Mouse (Mus musculus) forebrain, embryonic 10.5 days (tissue): ENCODE measurements at regions not wholly inside any gene's neighbourhood (a gene's known extent, or its start where the extent isn't known, plus 50 kb on each side); places are given as distances from the start of the nearest gene placed in this dataset.

Source experiments
- DNase-seq: peaks from one replicate; pipeline ENCODE4 v3.0.0-alpha.2; 2017; ENCODE audit warnings: low spot score; ENCODE audit errors: extremely low spot score
- H3K27ac ChIP-seq: fragments of 300-500 bp; sonication (generic); 2 replicates; pipeline ENCODE4 v1.5.1; 2016; ENCODE audit warnings: mild to moderate bottlenecking
- H3K27me3 ChIP-seq: fragments of 300-500 bp; sonication (generic); 2 replicates; pipeline ENCODE4 v1.6.1; 2016; ENCODE audit warnings: mild to moderate bottlenecking; ENCODE audit not compliant: poor library complexity, severe bottlenecking
- H3K36me3 ChIP-seq: fragments of 300-500 bp; sonication (generic); replicated peaks from 2 replicates; pipeline ENCODE4 v1.6.1; 2016; ENCODE audit warnings: mild to moderate bottlenecking, moderate library complexity
- H3K4me1 ChIP-seq: fragments of 300-500 bp; sonication (generic); 2 replicates; pipeline ENCODE4 v1.6.1; 2016
- H3K4me3 ChIP-seq: fragments of 300-500 bp; sonication (generic); 2 replicates; pipeline ENCODE4 v1.5.1; 2016; ENCODE audit warnings: mild to moderate bottlenecking, moderate library complexity
- H3K9me3 ChIP-seq: fragments of 300-500 bp; sonication (generic); 2 replicates; pipeline ENCODE4 v1.6.1; 2016; ENCODE audit warnings: mild to moderate bottlenecking, moderate library complexity
- WGBS: fragments of 180-500 bp; shearing (Covaris S2); methylation state at CpG from one replicate; pipeline ENCODE4 v1.1.7; 2016; 5-methylcytosine and 5-hydroxymethylcytosine counted together

- 68% methylated on average over 4 of the region's 4 CpGs for WGBS
- peaks cover 3% of the 10 kb centered on the region; the same call in 1 of the 2 replicates for H3K9me3 ChIP-seq
- no peaks in the 10 kb centered on the region for H3K27me3 ChIP-seq
- H3K4me3 ChIP-seq, result no peak overlapping the region
- no peak for DNase-seq
- no peaks in the 10 kb centered on the region for H3K36me3 ChIP-seq
- no peaks in the 10 kb centered on the region for H3K4me1 ChIP-seq
- H3K27ac ChIP-seq, result no peak overlapping the region
Observed at GRCm38 (mm10) chr9:42196552-42196951, 67.5 kb downstream of the Sc5d start.

GRCm38 (mm10) chr9:42196110-42196509 lies 67.9 kb downstream of the Sc5d start:
- Histone ChIP-seq H3K36me3 (no peaks in the 10 kb centered on the region), H3K9me3 (peaks cover 3% of the 10 kb centered on the region; the same call in 1 of the 2 replicates), H3K27me3 (no peaks in the 10 kb centered on the region), H3K4me3 (no peak overlapping the region), H3K4me1 (no peaks in the 10 kb centered on the region), H3K27ac (no peak overlapping the region)
- DNase-seq, result no peak
- WGBS, result 78% methylated on average over 6 of the region's 6 CpGs

- no peak for DNase-seq
- no peaks in the 10 kb centered on the region for H3K27me3 ChIP-seq
- WGBS, result 80% methylated on average over 8 of the region's 8 CpGs
Observed at GRCm38 (mm10) chr9:42195651-42196050, 68.4 kb downstream of the Sc5d start.

GRCm38 (mm10) chr9:42194939-42195338 lies 69.1 kb downstream of the Sc5d start:
- WGBS, result 87% methylated on average over 6 of the region's 6 CpGs
- Histone ChIP-seq H3K4me1 (no peaks in the 10 kb centered on the region), H3K36me3 (no peaks in the 10 kb centered on the region), H3K27ac (no peak overlapping the region), H3K9me3 (peaks cover 3% of the 10 kb centered on the region; the same call in 1 of the 2 replicates), H3K27me3 (no peaks in the 10 kb centered on the region), H3K4me3 (no peak overlapping the region)
- DNase-seq, result no peak

More at GRCm38 (mm10) chr9:42195651-42196050, 68.4 kb downstream of the Sc5d start:
- H3K27ac ChIP-seq, result no peak overlapping the region
- peaks cover 3% of the 10 kb centered on the region; the same call in 1 of the 2 replicates for H3K9me3 ChIP-seq
- H3K4me3 ChIP-seq, result no peak overlapping the region
- no peaks in the 10 kb centered on the region for H3K4me1 ChIP-seq
- no peaks in the 10 kb centered on the region for H3K36me3 ChIP-seq

GRCm38 (mm10) chr9:42194176-42194575 lies 69.9 kb downstream of the Sc5d start:
- H3K4me1 ChIP-seq, result no peaks in the 10 kb centered on the region
- no peaks in the 10 kb centered on the region for H3K27me3 ChIP-seq
- no peak overlapping the region for H3K27ac ChIP-seq
- no peaks in the 10 kb centered on the region for H3K36me3 ChIP-seq
- DNase-seq, result no peak
- 93% methylated on average over 2 of the region's 2 CpGs for WGBS
- H3K4me3 ChIP-seq, result no peak overlapping the region
- H3K9me3 ChIP-seq, result peaks cover 3% of the 10 kb centered on the region; the same call in 1 of the 2 replicates

GRCm38 (mm10) chr9:42192967-42193733 lies 69.1 kb upstream of the Sorl1 start:
- Histone ChIP-seq H3K4me3 (no peak overlapping the region), H3K4me1 (no peaks in the 10 kb centered on the region), H3K27ac (no peak overlapping the region), H3K36me3 (no peaks in the 10 kb centered on the region), H3K27me3 (no peaks in the 10 kb centered on the region), H3K9me3 (no peaks in the 10 kb centered on the region)
- 87% methylated on average over 12 of the region's 12 CpGs for WGBS
- DNase-seq, result no peak

GRCm38 (mm10) chr9:42187371-42188228 lies 63.5 kb upstream of the Sorl1 start:
- peaks cover 29% of the 10 kb centered on the region for H3K4me1 ChIP-seq
- H3K36me3 ChIP-seq, result no peaks in the 10 kb centered on the region
- DNase-seq, result no peak
- H3K27me3 ChIP-seq, result no peaks in the 10 kb centered on the region
- 89% methylated on average over 6 of the region's 6 CpGs for WGBS
- no peak overlapping the region for H3K27ac ChIP-seq
- H3K4me3 ChIP-seq, result no peak overlapping the region
- H3K9me3 ChIP-seq, result no peaks in the 10 kb centered on the region

- Histone ChIP-seq H3K9me3 (no peaks in the 10 kb centered on the region), H3K4me1 (peaks cover 29% of the 10 kb centered on the region), H3K27me3 (no peaks in the 10 kb centered on the region), H3K36me3 (no peaks in the 10 kb centered on the region), H3K27ac (peak overlapping the region; percentile 35; the same call in 1 of the 2 replicates), H3K4me3 (no peak overlapping the region)
- WGBS, result 73% methylated on average over 3 of the region's 3 CpGs
- DNase-seq, result no peak
Observed at GRCm38 (mm10) chr9:42184104-42184635, 60.1 kb upstream of the Sorl1 start.

GRCm38 (mm10) chr9:42183448-42183847 lies 59.4 kb upstream of the Sorl1 start:
- Histone ChIP-seq H3K9me3 (no peaks in the 10 kb centered on the region), H3K36me3 (no peaks in the 10 kb centered on the region), H3K4me1 (peaks cover 36% of the 10 kb centered on the region), H3K27ac (peak overlapping the region; percentile 26; the same call in 1 of the 2 replicates), H3K4me3 (no peak overlapping the region), H3K27me3 (no peaks in the 10 kb centered on the region)
- DNase-seq, result no peak
- 45% methylated on average over 5 of the region's 5 CpGs for WGBS

- no peak overlapping the region for H3K4me3 ChIP-seq
- H3K4me1 ChIP-seq, result peaks cover 39% of the 10 kb centered on the region
- no peaks in the 10 kb centered on the region for H3K9me3 ChIP-seq
- H3K27me3 ChIP-seq, result no peaks in the 10 kb centered on the region
- DNase-seq, result no peak
- 87% methylated on average over 3 of the region's 3 CpGs for WGBS
- no peaks in the 10 kb centered on the region for H3K36me3 ChIP-seq
- H3K27ac ChIP-seq, result no peak overlapping the region
Observed at GRCm38 (mm10) chr9:42182400-42182799, 58.3 kb upstream of the Sorl1 start.

- H3K27ac ChIP-seq, result peak overlapping the region; percentile 35; the same call in 1 of the 2 replicates
Observed at GRCm38 (mm10) chr9:42180152-42180551, 56.1 kb upstream of the Sorl1 start.

GRCm38 (mm10) chr9:42178759-42179377 lies 54.8 kb upstream of the Sorl1 start:
- no peaks in the 10 kb centered on the region for H3K27me3 ChIP-seq
- peaks cover 35% of the 10 kb centered on the region for H3K4me1 ChIP-seq
- no peaks in the 10 kb centered on the region for H3K9me3 ChIP-seq
- DNase-seq, result no peak
- peak overlapping the region; percentile 72; the same call in 1 of the 2 replicates for H3K27ac ChIP-seq
- no peak overlapping the region for H3K4me3 ChIP-seq
- WGBS, result 34% methylated on average over 4 of the region's 4 CpGs
- H3K36me3 ChIP-seq, result no peaks in the 10 kb centered on the region

More at GRCm38 (mm10) chr9:42180152-42180551, 56.1 kb upstream of the Sorl1 start:
- H3K27me3 ChIP-seq, result no peaks in the 10 kb centered on the region
- DNase-seq, result no peak
- WGBS, result 92% methylated on average over 4 of the region's 4 CpGs
- H3K4me1 ChIP-seq, result peaks cover 37% of the 10 kb centered on the region
- no peaks in the 10 kb centered on the region for H3K36me3 ChIP-seq
- H3K9me3 ChIP-seq, result no peaks in the 10 kb centered on the region
- no peak overlapping the region for H3K4me3 ChIP-seq
